Mouse (Mus musculus): ENCODE results near the gene Golgb1. TPM values are rescaled to one million over a fixed set of nuclear protein-coding genes. Genes with fewer than 3 reads are reported as not detected.
A peak's percentile ranks its signal among the peaks of the same experiment; 100 is the strongest.

The Golgb1 gene
- polyA plus RNA-seq, 1 experiment from 2014 or later: 78.4 TPM

- no peak for DNase-seq (ENCODE audit: low spot score, missing footprints)
- WGBS: 11% methylated on average over 12 of the region's 12 CpGs
- peak; percentile 82 for ATAC-seq (ENCODE audit: low FRiP score)
- Histone ChIP-seq H3K9ac (ENCODE audit: low read length) (no peak overlapping the region), H3K4me3 (ENCODE audit: low read depth, low read length) (no peak overlapping the region), H3K4me1 (ENCODE audit: control insufficient read depth, insufficient read depth, low read length) (peaks cover 5% of the 10 kb centered on the region; the same call in 1 of the 2 replicates), H3K27ac (ENCODE audit: low read depth, low read length) (peak overlapping the region; percentile 35), H3K27me3 (ENCODE audit: control insufficient read depth, insufficient read depth, low read length) (no peaks in the 10 kb centered on the region), H3K9me3 (ENCODE audit: control insufficient read depth, low read length) (no peaks in the 10 kb centered on the region), H3K4me2 (peak overlapping the region; percentile 23; the same call in 1 of the 2 replicates), H3K36me3 (ENCODE audit: control insufficient read depth, insufficient read depth, low read length) (no peaks in the 10 kb centered on the region)
Measured at GRCm38 (mm10) chr16:36944895-36945424, 70.0 kb downstream of the Golgb1 start.

GRCm38 (mm10) chr16:36946459-36947159 lies 71.7 kb downstream of the Golgb1 start:
- WGBS: 86% methylated on average over 8 of the region's 8 CpGs

GRCm38 (mm10) chr16:36947646-36948197 lies 72.8 kb downstream of the Golgb1 start:
- no peak for DNase-seq (ENCODE audit: low spot score, missing footprints)
- WGBS: 57% methylated on average over 4 of the region's 4 CpGs

More at GRCm38 (mm10) chr16:36946459-36947159, 71.7 kb downstream of the Golgb1 start:
- Histone ChIP-seq H3K27ac (ENCODE audit: low read depth, low read length) (no peak overlapping the region), H3K4me1 (ENCODE audit: control insufficient read depth, insufficient read depth, low read length) (peaks cover 5% of the 10 kb centered on the region; the same call in 1 of the 2 replicates), H3K9me3 (ENCODE audit: control insufficient read depth, low read length) (no peaks in the 10 kb centered on the region), H3K36me3 (ENCODE audit: control insufficient read depth, insufficient read depth, low read length) (no peaks in the 10 kb centered on the region), H3K27me3 (ENCODE audit: control insufficient read depth, insufficient read depth, low read length) (no peaks in the 10 kb centered on the region), H3K9ac (ENCODE audit: low read length) (no peak overlapping the region), H3K4me3 (ENCODE audit: low read depth, low read length) (no peak overlapping the region), H3K4me2 (no peak overlapping the region)
- no peak for DNase-seq (ENCODE audit: low spot score, missing footprints)
- ATAC-seq (ENCODE audit: low FRiP score): no peak

GRCm38 (mm10) chr16:36949614-36950336 lies 74.8 kb downstream of the Golgb1 start:
- ATAC-seq (ENCODE audit: low FRiP score) (no peak), DNase-seq (ENCODE audit: low spot score, missing footprints) (no peak)
- Histone ChIP-seq H3K4me3 (ENCODE audit: low read depth, low read length) (no peak overlapping the region), H3K9ac (ENCODE audit: low read length) (no peak overlapping the region), H3K27ac (ENCODE audit: low read depth, low read length) (no peak overlapping the region), H3K36me3 (ENCODE audit: control insufficient read depth, insufficient read depth, low read length) (no peaks in the 10 kb centered on the region), H3K4me1 (ENCODE audit: control insufficient read depth, insufficient read depth, low read length) (peaks cover 4% of the 10 kb centered on the region; the same call in 1 of the 2 replicates), H3K9me3 (ENCODE audit: control insufficient read depth, low read length) (no peaks in the 10 kb centered on the region), H3K27me3 (ENCODE audit: control insufficient read depth, insufficient read depth, low read length) (no peaks in the 10 kb centered on the region), H3K4me2 (no peak overlapping the region)
- WGBS: 76% methylated on average over 8 of the region's 8 CpGs

More at GRCm38 (mm10) chr16:36947646-36948197, 72.8 kb downstream of the Golgb1 start:
- Histone ChIP-seq H3K4me2 (no peak overlapping the region), H3K9me3 (ENCODE audit: control insufficient read depth, low read length) (no peaks in the 10 kb centered on the region), H3K36me3 (ENCODE audit: control insufficient read depth, insufficient read depth, low read length) (no peaks in the 10 kb centered on the region), H3K9ac (ENCODE audit: low read length) (no peak overlapping the region), H3K27ac (ENCODE audit: low read depth, low read length) (no peak overlapping the region), H3K27me3 (ENCODE audit: control insufficient read depth, insufficient read depth, low read length) (no peaks in the 10 kb centered on the region), H3K4me3 (ENCODE audit: low read depth, low read length) (no peak overlapping the region), H3K4me1 (ENCODE audit: control insufficient read depth, insufficient read depth, low read length) (peaks cover 5% of the 10 kb centered on the region; the same call in 1 of the 2 replicates)
- no peak for ATAC-seq (ENCODE audit: low FRiP score)

- no peak for DNase-seq (ENCODE audit: low spot score, missing footprints)
- no peak overlapping the region for H3K9ac ChIP-seq (ENCODE audit: low read length)
- no peak overlapping the region for H3K4me2 ChIP-seq
- H3K4me1 ChIP-seq (ENCODE audit: control insufficient read depth, insufficient read depth, low read length): no peaks in the 10 kb centered on the region; the same call in 1 of the 2 replicates
- H3K27me3 ChIP-seq (ENCODE audit: control insufficient read depth, insufficient read depth, low read length): no peaks in the 10 kb centered on the region
- H3K36me3 ChIP-seq (ENCODE audit: control insufficient read depth, insufficient read depth, low read length): no peaks in the 10 kb centered on the region
- 12% methylated on average over 4 of the region's 4 CpGs for WGBS
- H3K4me3 ChIP-seq (ENCODE audit: low read depth, low read length): no peak overlapping the region
- ATAC-seq (ENCODE audit: low FRiP score): no peak
- H3K27ac ChIP-seq (ENCODE audit: low read depth, low read length): no peak overlapping the region
- no peaks in the 10 kb centered on the region for H3K9me3 ChIP-seq (ENCODE audit: control insufficient read depth, low read length)
Measured at GRCm38 (mm10) chr16:36951029-36951428, 76.1 kb downstream of the Golgb1 start.

- Histone ChIP-seq H3K4me2 (no peak overlapping the region), H3K4me1 (ENCODE audit: control insufficient read depth, insufficient read depth, low read length) (no peaks in the 10 kb centered on the region; the same call in 1 of the 2 replicates), H3K27ac (ENCODE audit: low read depth, low read length) (no peak overlapping the region), H3K9me3 (ENCODE audit: control insufficient read depth, low read length) (no peaks in the 10 kb centered on the region), H3K9ac (ENCODE audit: low read length) (no peak overlapping the region), H3K27me3 (ENCODE audit: control insufficient read depth, insufficient read depth, low read length) (no peaks in the 10 kb centered on the region), H3K4me3 (ENCODE audit: low read depth, low read length) (no peak overlapping the region), H3K36me3 (ENCODE audit: control insufficient read depth, insufficient read depth, low read length) (no peaks in the 10 kb centered on the region)
- DNase-seq (ENCODE audit: low spot score, missing footprints) (no peak), ATAC-seq (ENCODE audit: low FRiP score) (no peak)
- 17% methylated on average over 11 of the region's 11 CpGs for WGBS
Measured at GRCm38 (mm10) chr16:36955106-36955505, 80.2 kb downstream of the Golgb1 start.

GRCm38 (mm10) chr16:36963415-36963814 lies 88.5 kb downstream of the Golgb1 start:
- H3K27ac ChIP-seq (ENCODE audit: low read depth, low read length): no peak overlapping the region
- no peak for DNase-seq (ENCODE audit: low spot score, missing footprints)
- no peaks in the 10 kb centered on the region for H3K27me3 ChIP-seq (ENCODE audit: control insufficient read depth, insufficient read depth, low read length)
- no peaks in the 10 kb centered on the region for H3K36me3 ChIP-seq (ENCODE audit: control insufficient read depth, insufficient read depth, low read length)
- WGBS: 88% methylated on average over 4 of the region's 4 CpGs
- H3K4me1 ChIP-seq (ENCODE audit: control insufficient read depth, insufficient read depth, low read length): no peaks in the 10 kb centered on the region
- no peak overlapping the region for H3K4me2 ChIP-seq
- no peak overlapping the region for H3K4me3 ChIP-seq (ENCODE audit: low read depth, low read length)
- no peaks in the 10 kb centered on the region for H3K9me3 ChIP-seq (ENCODE audit: control insufficient read depth, low read length)
- no peak for ATAC-seq (ENCODE audit: low FRiP score)
- no peak overlapping the region for H3K9ac ChIP-seq (ENCODE audit: low read length)

GRCm38 (mm10) chr16:36979127-36979526 lies 104.2 kb downstream of the Golgb1 start:
- Histone ChIP-seq H3K4me3 (ENCODE audit: low read depth, low read length) (no peak overlapping the region), H3K27ac (ENCODE audit: low read depth, low read length) (no peak overlapping the region), H3K27me3 (ENCODE audit: control insufficient read depth, insufficient read depth, low read length) (no peaks in the 10 kb centered on the region), H3K9me3 (ENCODE audit: control insufficient read depth, low read length) (no peaks in the 10 kb centered on the region), H3K4me1 (ENCODE audit: control insufficient read depth, insufficient read depth, low read length) (no peaks in the 10 kb centered on the region), H3K4me2 (no peak overlapping the region), H3K36me3 (ENCODE audit: control insufficient read depth, insufficient read depth, low read length) (no peaks in the 10 kb centered on the region), H3K9ac (ENCODE audit: low read length) (no peak overlapping the region)
- 85% methylated on average over 2 of the region's 2 CpGs for WGBS
- DNase-seq (ENCODE audit: low spot score, missing footprints) (no peak), ATAC-seq (ENCODE audit: low FRiP score) (no peak)
